Mouse (Mus musculus) c-Kit-positive CD71-positive TER-119-negative erythroid progenitor cells, embryonic 14.5 days (primary cell): ENCODE data around the gene Rhobtb3.
"Not testable (repeated sequence)": the region's sequence is repeated elsewhere in the genome, so short reads cannot be mapped to it uniquely, and the experiment has no call there.

Experiments
- DNase-seq: peaks from one replicate; pipeline ENCODE4 v3.0.0-alpha.2; 2013; ENCODE audit warnings: low read depth

Gene Rhobtb3

GRCm38 (mm10) chr13:75929071-75929470 lies 14.7 kb downstream of the Rhobtb3 start:
- not testable (repeated sequence) for DNase-seq

- no peak for DNase-seq
Observed at GRCm38 (mm10) chr13:75927951-75928350, 15.8 kb downstream of the Rhobtb3 start.

GRCm38 (mm10) chr13:75914151-75914550 lies 29.6 kb downstream of the Rhobtb3 start:
- DNase-seq: no peak

GRCm38 (mm10) chr13:75908187-75908586 lies 35.5 kb downstream of the Rhobtb3 start:
- no peak for DNase-seq

- DNase-seq: no peak
Observed at GRCm38 (mm10) chr13:75907133-75907532, 36.6 kb downstream of the Rhobtb3 start.

GRCm38 (mm10) chr13:75904660-75905059 lies 39.1 kb downstream of the Rhobtb3 start:
- DNase-seq: no peak

- not testable (repeated sequence) for DNase-seq
Observed at GRCm38 (mm10) chr13:75900928-75901327, 42.8 kb downstream of the Rhobtb3 start.

GRCm38 (mm10) chr13:75892876-75893275 lies 50.8 kb downstream of the Rhobtb3 start:
- no peak for DNase-seq

GRCm38 (mm10) chr13:75892291-75892690 lies 51.4 kb downstream of the Rhobtb3 start:
- no peak for DNase-seq

- DNase-seq: no peak
Observed at GRCm38 (mm10) chr13:75891868-75892267, 51.9 kb downstream of the Rhobtb3 start.

- no peak for DNase-seq
Observed at GRCm38 (mm10) chr13:75883792-75884191, 59.9 kb downstream of the Rhobtb3 start.

- no peak for DNase-seq
Observed at GRCm38 (mm10) chr13:75880501-75880900, 63.2 kb downstream of the Rhobtb3 start.

- no peak for DNase-seq
Observed at GRCm38 (mm10) chr13:75879756-75880155, 64.0 kb downstream of the Rhobtb3 start.

GRCm38 (mm10) chr13:75877907-75878306 lies 65.8 kb downstream of the Rhobtb3 start:
- peak; percentile 65 for DNase-seq

- DNase-seq: no peak
Observed at GRCm38 (mm10) chr13:75876592-75876991, 67.1 kb downstream of the Rhobtb3 start.

- DNase-seq: not testable (repeated sequence)
Observed at GRCm38 (mm10) chr13:75876188-75876587, 67.5 kb downstream of the Rhobtb3 start.

GRCm38 (mm10) chr13:75874608-75875376 lies 68.9 kb downstream of the Rhobtb3 start:
- no peak for DNase-seq

- DNase-seq: no peak
Observed at GRCm38 (mm10) chr13:75867876-75868275, 75.8 kb downstream of the Rhobtb3 start.

- peak; percentile 77 for DNase-seq
Observed at GRCm38 (mm10) chr13:75865486-75866184, 78.1 kb downstream of the Rhobtb3 start.

- no peak for DNase-seq
Observed at GRCm38 (mm10) chr13:75859264-75859844, 84.4 kb downstream of the Rhobtb3 start.

- no peak for DNase-seq
Observed at GRCm38 (mm10) chr13:75853118-75853517, 90.6 kb downstream of the Rhobtb3 start.

- DNase-seq: no peak
Observed at GRCm38 (mm10) chr13:75852027-75852426, 91.7 kb downstream of the Rhobtb3 start.

- no peak for DNase-seq
Observed at GRCm38 (mm10) chr13:75847027-75847426, 96.7 kb downstream of the Rhobtb3 start.
